ENCODE assay signal across 22 mouse cellular contexts in the genomic region with DNA sequence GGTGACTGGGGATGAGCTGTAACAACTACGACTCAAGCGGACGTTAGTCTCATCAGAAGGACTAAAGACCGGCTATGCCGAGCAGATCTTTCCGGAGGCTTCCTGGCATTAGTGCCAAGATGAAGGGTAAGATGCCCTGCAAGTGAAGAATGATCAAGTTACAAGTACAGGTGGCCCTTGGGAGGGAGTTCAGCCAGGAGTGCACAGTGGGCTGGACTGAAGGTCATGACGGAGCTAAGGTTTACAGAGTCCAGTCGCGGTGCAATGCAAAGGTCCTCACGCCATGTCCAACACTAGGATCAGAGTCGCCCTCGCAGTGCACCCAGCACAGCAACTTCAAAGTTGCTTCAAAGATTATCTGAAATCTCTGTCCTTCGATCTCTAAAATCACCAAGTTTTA. TPM values are rescaled to one million over a fixed set of nuclear protein-coding genes. Genes with fewer than 3 reads are reported as not detected.
DNase-seq lines count a peak whose midpoint lies in the region; ATAC-seq and TF ChIP-seq lines count a peak whose summit lies in the region.
"Had no signal": no experiment of that assay in that cellular context is flagged by ENCODE, and none has a peak within 500 bp of the region (broad histone marks: within the 10 kb centered on the region; RNA-seq: fewer than 3 reads in every experiment).

No protein-coding gene starts in this region.

- 0 out of 2 replicates have a peak, but pooled peaks cover 7% of the 10 kb centered on the region for H3K36me3 ChIP-seq in kidney, embryonic 15.5 days
- no peaks in the 10 kb centered on the region for H3K36me3 ChIP-seq in myocyte (ENCODE audit: control insufficient read depth, insufficient read depth)
- no peaks in the 10 kb centered on the region for H3K36me3 ChIP-seq in hindbrain, embryonic 11.5 days (ENCODE audit: control insufficient read depth, insufficient read depth, low read length)
- H3K36me3 ChIP-seq: embryonic facial prominence, embryonic 12.5 days; heart, embryonic 15.5 days; limb, embryonic 15.5 days had no signal

- no peak overlapping the region for H3ac ChIP-seq in myocyte (ENCODE audit: control insufficient read depth, insufficient read length)

- peaks cover 44% of the 10 kb centered on the region for H3K4me1 ChIP-seq in kidney, embryonic 15.5 days
- no peaks in the 10 kb centered on the region for H3K4me1 ChIP-seq in hindbrain, embryonic 11.5 days (replicated peaks; ENCODE audit: control insufficient read depth, insufficient read depth, low read length)

- no peak overlapping the region for H3K27ac ChIP-seq in kidney, embryonic 15.5 days
- H3K27ac ChIP-seq in hindbrain, embryonic 11.5 days (ENCODE audit: low read depth, low read length), result no peak overlapping the region
- H3K27ac ChIP-seq: embryonic facial prominence, embryonic 12.5 days; heart, embryonic 15.5 days; hindbrain, embryonic 14.5 days; limb, embryonic 15.5 days had no signal

- peak; percentile 73 for DNase-seq in kidney, adult 11 months
- DNase-seq in kidney, adult 8-10 months, result peak; percentile 63 to 67
- peak; percentile 78 for DNase-seq in kidney, adult 9 months
- no peak for DNase-seq in layer of hippocampus, adult 11-12 months (ENCODE audit: low spot score)
- no peak for DNase-seq in hindbrain, embryonic 11.5 days (ENCODE audit: low spot score)
- DNase-seq: adrenal gland, adult 2 months; cerebellum, adult 11-12 months; cerebellum, postnatal 25 days; forebrain, postnatal 0 days; heart, postnatal 36 days; left cerebral cortex, postnatal 4 days; lung, adult 18-20 months; lung, postnatal 10 days; thymus, postnatal 14 days had no signal

- no peak overlapping the region for H3K4me3 ChIP-seq in kidney, embryonic 15.5 days (replicated peaks)
- no peak overlapping the region for H3K4me3 ChIP-seq in myocyte
- H3K4me3 ChIP-seq in hindbrain, embryonic 11.5 days (ENCODE audit: low read depth, low read length), result no peak overlapping the region
- H3K4me3 ChIP-seq: embryonic facial prominence, embryonic 12.5 days; heart, embryonic 15.5 days; limb, embryonic 15.5 days had no signal

- H3K79me2 ChIP-seq in myocyte (ENCODE audit: control insufficient read depth, insufficient read depth), result peaks cover 100% of the 10 kb centered on the region

- no peak overlapping the region for H3K9ac ChIP-seq in kidney, embryonic 15.5 days
- no peak overlapping the region for H3K9ac ChIP-seq in hindbrain, embryonic 11.5 days (ENCODE audit: low read depth, low read length)
- H3K9ac ChIP-seq: embryonic facial prominence, embryonic 12.5 days; forebrain, postnatal 0 days; heart, embryonic 15.5 days; hindbrain, embryonic 14.5 days; limb, embryonic 15.5 days had no signal

- no peaks in the 10 kb centered on the region; the same call in 1 of the 2 replicates for H3K9me3 ChIP-seq in kidney, embryonic 15.5 days (replicated peaks)
- no peaks in the 10 kb centered on the region for H3K9me3 ChIP-seq in hindbrain, embryonic 11.5 days (ENCODE audit: control insufficient read depth, low read length)
- H3K9me3 ChIP-seq: embryonic facial prominence, embryonic 12.5 days; heart, embryonic 15.5 days; limb, embryonic 15.5 days had no signal

- WGBS in kidney, embryonic 15.5 days, result 66% methylated on average over 13 of the region's 13 CpGs
- WGBS in hindbrain, embryonic 11.5 days, result 87% methylated on average over 13 of the region's 13 CpGs

- ATAC-seq in kidney, embryonic 15.5 days (replicated peaks; ENCODE audit: low FRiP score), result no peak
- no peak for ATAC-seq in hindbrain, embryonic 11.5 days (ENCODE audit: low FRiP score)
- ATAC-seq: inflammation-experienced regulatory T-cells, adult 6 months had no signal

- no peak for TF ChIP-seq POLR2A in myocyte (IDR thresholded peaks at IDR 0.05; ENCODE audit: insufficient read length, low read depth)

- no peaks in the 10 kb centered on the region for H3K27me3 ChIP-seq in kidney, embryonic 15.5 days
- no peaks in the 10 kb centered on the region for H3K27me3 ChIP-seq in myocyte (ENCODE audit: control insufficient read depth, insufficient read depth, insufficient read length)
- no peaks in the 10 kb centered on the region for H3K27me3 ChIP-seq in hindbrain, embryonic 11.5 days (ENCODE audit: control insufficient read depth, insufficient read depth, low read length)
- H3K27me3 ChIP-seq: embryonic facial prominence, embryonic 12.5 days; heart, embryonic 15.5 days; limb, embryonic 15.5 days had no signal

- no peak overlapping the region for H3K4me2 ChIP-seq in kidney, embryonic 15.5 days
- no peak overlapping the region for H3K4me2 ChIP-seq in myocyte (ENCODE audit: low read depth)
- no peak overlapping the region for H3K4me2 ChIP-seq in hindbrain, embryonic 11.5 days (replicated peaks; ENCODE audit: low read depth, low read length)
- H3K4me2 ChIP-seq: embryonic facial prominence, embryonic 12.5 days; heart, embryonic 15.5 days; hindbrain, embryonic 14.5 days; limb, embryonic 15.5 days; midbrain, embryonic 11.5 days had no signal

TF ChIP-seq in myocyte, 11 proteins besides CTCF, POLR2A, EP300 and RAD21:
- TF ChIP-seq USF1 (IDR thresholded peaks at IDR 0.05; ENCODE audit: low read depth) (no peak), POLR2AphosphoS2 (IDR thresholded peaks at IDR 0.05; ENCODE audit: insufficient read length, low read depth) (peak; percentile 52), MYOG (IDR thresholded peaks at IDR 0.05; ENCODE audit: control insufficient read depth in 1 of 3, insufficient read depth in 1 of 3, insufficient read length in 2 of 3, low read depth in 2 of 3) (no peak), MYOD1 (IDR thresholded peaks at IDR 0.05; ENCODE audit: control insufficient read depth in 1 of 3, insufficient read length in 2 of 3, low read depth in 2 of 3) (no peak), TCF12 (IDR thresholded peaks at IDR 0.05; ENCODE audit: insufficient read depth, poor library complexity, severe bottlenecking) (no peak), SRF (IDR thresholded peaks at IDR 0.05; ENCODE audit: control insufficient read depth, insufficient read length, low read depth) (no peak), MAX (IDR thresholded peaks at IDR 0.05; ENCODE audit: low read depth) (no peak), TCF3 (IDR thresholded peaks at IDR 0.05; ENCODE audit: insufficient read length, low read depth) (no peak)

RNA-seq across cellular contexts. Expression of gene Trio, which starts 45.2 kb away (rescaled TPM):
- 27.3 and 28.8 TPM in 2 replicates for polyA plus RNA-seq in kidney, embryonic 15.5 days (2015; fragmentation: Nextera tagmentation; extraction: Ambion mirVana)
- 56.3 TPM for polyA plus RNA-seq in myocyte (2012; fragmentation: generic; extraction: Trizol)
- polyA plus RNA-seq in hindbrain, embryonic 11.5 days (2014; fragmentation: Nextera tagmentation; extraction: Ambion mirVana), result 39.9 and 49.8 TPM in 2 replicates

Comparison
In these comparisons a context has a peak if more than half of its experiments do, and no peak if none do; other contexts are left out.
1. DNase-seq: peak in kidney, adult 11 months (single experiment), kidney, adult 8-10 months (2 of 2) and kidney, adult 9 months (single experiment); none in layer of hippocampus, adult 11-12 months (single experiment) and hindbrain, embryonic 11.5 days (single experiment).